Mouse (Mus musculus) intestine, postnatal 0 days (tissue): ENCODE measurements around the gene Meis1. TPM values are rescaled to one million over a fixed set of nuclear protein-coding genes. Genes with fewer than 3 reads are reported as not detected.

Source experiments
- ATAC-seq: fragments of 200-750 bp; cut with Nextera tagmentation; 2 replicates; pipeline ENCODE4 v1.8.0; 2017; ENCODE audit warnings: mild to moderate bottlenecking, moderate TSS enrichment, moderate library complexity
- H3K27ac ChIP-seq: fragments of 300-500 bp; sonication (generic); 2 replicates; pipeline ENCODE4 v1.5.1; 2014; ENCODE audit warnings: mild to moderate bottlenecking, low read depth, low read length, moderate library complexity
- H3K27me3 ChIP-seq: fragments of 300-500 bp; sonication (generic); replicated peaks from 2 replicates; pipeline ENCODE4 v1.6.1; 2014; ENCODE audit warnings: low read length, mixed read lengths; ENCODE audit not compliant: control insufficient read depth, insufficient read depth
- H3K36me3 ChIP-seq: fragments of 300-500 bp; sonication (generic); 2 replicates; pipeline ENCODE4 v1.6.1; 2014; ENCODE audit warnings: mild to moderate bottlenecking, moderate library complexity; ENCODE audit not compliant: control insufficient read depth, insufficient read depth
- H3K4me1 ChIP-seq: fragments of 300-500 bp; sonication (generic); replicated peaks from 2 replicates; pipeline ENCODE4 v1.6.1; 2014; ENCODE audit warnings: antibody characterized with exemption, low read length, mixed read lengths; ENCODE audit not compliant: control insufficient read depth, insufficient read depth
- H3K4me2 ChIP-seq: fragments of 300-500 bp; sonication (generic); replicated peaks from 2 replicates; pipeline ENCODE4 v1.6.1; 2014; ENCODE audit warnings: low read depth, mild to moderate bottlenecking, moderate library complexity
- H3K4me3 ChIP-seq: fragments of 300-500 bp; sonication (generic); 2 replicates; pipeline ENCODE4 v1.5.1; 2014; ENCODE audit warnings: low read depth, low read length
- H3K9ac ChIP-seq: fragments of 300-500 bp; sonication (generic); 2 replicates; pipeline ENCODE4 v1.6.1; 2014; ENCODE audit warnings: mild to moderate bottlenecking, low read depth, low read length
- H3K9me3 ChIP-seq: fragments of 300-500 bp; sonication (generic); 2 replicates; pipeline ENCODE4 v1.6.1; 2016; ENCODE audit warnings: mixed run types; ENCODE audit not compliant: control insufficient read depth
- CTCF ChIP-seq: sonication (generic); IDR thresholded peaks from 2 replicates; pipeline ENCODE4 v1.5.1; 2016; ENCODE audit warnings: low read depth, mild to moderate bottlenecking, control low read depth, antibody characterized with exemption, moderate library complexity
- WGBS: fragments of 180-500 bp; shearing (Covaris S2); extraction: QIAGEN DNeasy Blood & Tissue Kit; methylation state at CpG from one replicate; pipeline ENCODE4 v1.1.7; 2014; 5-methylcytosine and 5-hydroxymethylcytosine counted together
- polyA plus RNA-seq: library from polyadenylated mRNA; unstranded; fragments of >200 nt; fragmentation: Nextera tagmentation; extraction: Ambion mirVana; gene quantifications from 2 replicates; pipeline ENCODE4 v1.2.1, GENCODE M21; 2015

Gene Meis1
- polyA plus RNA-seq, 1 experiment from 2014 or later, result 22.9 TPM

GRCm38 (mm10) chr11:18866198-18866836 lies 152.5 kb downstream of the Meis1 start:
- 47% methylated on average over 6 of the region's 6 CpGs for WGBS

GRCm38 (mm10) chr11:18850772-18851171 lies 168.0 kb downstream of the Meis1 start:
- no peak overlapping the region for H3K27ac ChIP-seq
- H3K4me2 ChIP-seq, result no peak overlapping the region
- H3K4me3 ChIP-seq, result no peak overlapping the region
- no peaks in the 10 kb centered on the region for H3K36me3 ChIP-seq
- H3K4me1 ChIP-seq, result no peaks in the 10 kb centered on the region
- ATAC-seq, result no peak
- no peak for TF ChIP-seq CTCF
- H3K9ac ChIP-seq, result no peak overlapping the region
- H3K27me3 ChIP-seq, result no peaks in the 10 kb centered on the region
- WGBS, result 65% methylated on average over 4 of the region's 4 CpGs
- no peaks in the 10 kb centered on the region for H3K9me3 ChIP-seq

More at GRCm38 (mm10) chr11:18866198-18866836, 152.5 kb downstream of the Meis1 start:
- Histone ChIP-seq H3K36me3 (no peaks in the 10 kb centered on the region), H3K27ac (no peak overlapping the region), H3K27me3 (peaks cover 22% of the 10 kb centered on the region; the same call in 1 of the 2 replicates), H3K9me3 (no peaks in the 10 kb centered on the region), H3K4me3 (no peak overlapping the region), H3K9ac (no peak overlapping the region), H3K4me2 (no peak overlapping the region), H3K4me1 (no peaks in the 10 kb centered on the region)
- TF ChIP-seq CTCF, result no peak
- no peak for ATAC-seq

GRCm38 (mm10) chr11:18847650-18848049 lies 171.1 kb downstream of the Meis1 start:
- no peaks in the 10 kb centered on the region for H3K9me3 ChIP-seq
- no peak for TF ChIP-seq CTCF
- WGBS, result 91% methylated on average over 3 of the region's 3 CpGs
- no peak overlapping the region for H3K27ac ChIP-seq
- H3K4me2 ChIP-seq, result no peak overlapping the region
- ATAC-seq, result no peak
- no peak overlapping the region for H3K9ac ChIP-seq
- H3K27me3 ChIP-seq, result no peaks in the 10 kb centered on the region
- H3K4me1 ChIP-seq, result no peaks in the 10 kb centered on the region
- H3K36me3 ChIP-seq, result no peaks in the 10 kb centered on the region
- H3K4me3 ChIP-seq, result no peak overlapping the region

- H3K9me3 ChIP-seq, result no peaks in the 10 kb centered on the region
- H3K4me1 ChIP-seq, result no peaks in the 10 kb centered on the region
- H3K27me3 ChIP-seq, result no peaks in the 10 kb centered on the region
- H3K4me3 ChIP-seq, result no peak overlapping the region
- no peak overlapping the region for H3K27ac ChIP-seq
- H3K4me2 ChIP-seq, result no peak overlapping the region
- no peak for ATAC-seq
- no peak for TF ChIP-seq CTCF
- no peak overlapping the region for H3K9ac ChIP-seq
- H3K36me3 ChIP-seq, result no peaks in the 10 kb centered on the region
- WGBS, result 85% methylated on average over 4 of the region's 4 CpGs
Observed at GRCm38 (mm10) chr11:18846472-18846871, 172.3 kb downstream of the Meis1 start.

GRCm38 (mm10) chr11:18845900-18846299 lies 172.9 kb downstream of the Meis1 start:
- Histone ChIP-seq H3K27ac (no peak overlapping the region), H3K4me1 (no peaks in the 10 kb centered on the region), H3K27me3 (no peaks in the 10 kb centered on the region), H3K9me3 (no peaks in the 10 kb centered on the region), H3K9ac (no peak overlapping the region), H3K4me3 (no peak overlapping the region), H3K36me3 (no peaks in the 10 kb centered on the region), H3K4me2 (no peak overlapping the region)
- no peak for TF ChIP-seq CTCF
- ATAC-seq, result no peak
- 76% methylated on average over 3 of the region's 3 CpGs for WGBS

- H3K9me3 ChIP-seq, result no peaks in the 10 kb centered on the region
- H3K4me3 ChIP-seq, result no peak overlapping the region
- no peak for ATAC-seq
- 66% methylated on average over 6 of the region's 6 CpGs for WGBS
- no peaks in the 10 kb centered on the region for H3K36me3 ChIP-seq
- H3K4me2 ChIP-seq, result no peak overlapping the region
- H3K4me1 ChIP-seq, result no peaks in the 10 kb centered on the region
- H3K27ac ChIP-seq, result no peak overlapping the region
- TF ChIP-seq CTCF, result no peak
- no peaks in the 10 kb centered on the region for H3K27me3 ChIP-seq
- H3K9ac ChIP-seq, result no peak overlapping the region
Observed at GRCm38 (mm10) chr11:18845466-18845865, 173.3 kb downstream of the Meis1 start.
